Mouse (Mus musculus) MEL (cell line): ENCODE data around the gene Slc16a8. TPM values are rescaled to one million over a fixed set of nuclear protein-coding genes. Genes with fewer than 3 reads are reported as not detected.

Experiments used
- DNase-seq: peaks from one replicate; pipeline ENCODE4 v3.0.0; 2011; ENCODE audit warnings: low read depth, low spot score
- H3K27ac ChIP-seq: 2 replicates; pipeline ENCODE4 v1.5.1; 2012; ENCODE audit warnings: low read depth, mild to moderate bottlenecking, control low read depth, low read length, moderate library complexity; ENCODE audit not compliant: control insufficient read depth
- H3K27me3 ChIP-seq, 2 experiments: fragments of 150-350 bp in 1 of 2; sonication (generic) in 1 of 2; 2 replicates each; pipeline ENCODE4 v1.6.1; 2012; ENCODE audit warnings: low read length in 2 of 2, mild to moderate bottlenecking in 2 of 2, improper control_type of control experiment in 1 of 2, moderate library complexity in 1 of 2; ENCODE audit not compliant: insufficient read depth in 2 of 2, control insufficient read depth in 1 of 2
- H3K36me3 ChIP-seq, 2 experiments: 2 replicates each; pipeline ENCODE4 v1.6.1; 2012 to 2014; ENCODE audit warnings: low read length in 2 of 2, improper control_type of control experiment in 1 of 2, inconsistent platforms in 1 of 2, mild to moderate bottlenecking in 1 of 2; ENCODE audit not compliant: insufficient read depth in 2 of 2, control insufficient read depth in 1 of 2
- H3K4me1 ChIP-seq, 2 experiments: fragments of 150-350 bp in 1 of 2; sonication (generic) in 1 of 2; 2 replicates each; pipeline ENCODE4 v1.6.1; 2012; ENCODE audit warnings: low read length in 2 of 2, improper control_type of control experiment in 1 of 2, mild to moderate bottlenecking in 1 of 2; ENCODE audit not compliant: insufficient read depth in 2 of 2, control insufficient read depth in 1 of 2
- H3K4me3 ChIP-seq, 2 experiments: fragments of 150-350 bp in 1 of 2; sonication (generic) in 1 of 2; 2 replicates each; pipeline ENCODE4 v1.5.1; 2012; ENCODE audit warnings: low read depth in 2 of 2, low read length in 2 of 2, mild to moderate bottlenecking in 2 of 2, moderate library complexity in 2 of 2, control low read depth in 1 of 2, improper control_type of control experiment in 1 of 2; ENCODE audit not compliant: control insufficient read depth in 1 of 2, insufficient read depth in 1 of 2
- H3K79me2 ChIP-seq: 2 replicates; pipeline ENCODE4 v1.6.1; 2012; ENCODE audit warnings: mild to moderate bottlenecking, low read length, moderate library complexity; ENCODE audit not compliant: control insufficient read depth, poor library complexity, insufficient read depth
- H3K9ac ChIP-seq: 2 replicates; pipeline ENCODE4 v1.6.1; 2012; ENCODE audit warnings: low read depth, mild to moderate bottlenecking, control low read depth, low read length, moderate library complexity; ENCODE audit not compliant: control insufficient read depth, poor library complexity, severe bottlenecking
- H3K9me3 ChIP-seq: fragments of 150-350 bp; sonication (generic); replicated peaks from 2 replicates; pipeline ENCODE4 v1.6.1; 2012; ENCODE audit warnings: mild to moderate bottlenecking, low read length, improper control_type of control experiment, moderate library complexity; ENCODE audit not compliant: insufficient read depth
- CHD1 ChIP-seq: IDR thresholded peaks from 2 replicates; pipeline ENCODE4 v1.6.1; 2012; ENCODE audit warnings: low read depth, mild to moderate bottlenecking, inconsistent platforms, low read length, improper control_type of control experiment
- E2F4 ChIP-seq: IDR thresholded peaks from 2 replicates; pipeline ENCODE4 v1.6.1; 2011; ENCODE audit warnings: low read depth, low read length, improper control_type of control experiment, borderline replicate concordance
- ETS1 ChIP-seq: IDR thresholded peaks from 2 replicates; pipeline ENCODE4 v1.6.1; 2012; ENCODE audit warnings: low read depth, mild to moderate bottlenecking, inconsistent platforms, low read length, improper control_type of control experiment, moderate library complexity
- GABPA ChIP-seq: IDR thresholded peaks from 2 replicates; pipeline ENCODE4 v1.6.1; 2012; ENCODE audit warnings: low read depth, mild to moderate bottlenecking, inconsistent platforms, low read length, improper control_type of control experiment, moderate library complexity
- MAFK ChIP-seq: IDR thresholded peaks from 2 replicates; pipeline ENCODE4 v1.6.1; 2011; ENCODE audit warnings: low read depth, mild to moderate bottlenecking, low read length, improper control_type of control experiment, borderline replicate concordance
- MAX ChIP-seq: IDR thresholded peaks from 2 replicates; pipeline ENCODE4 v1.6.1; 2011; ENCODE audit warnings: low read length, improper control_type of control experiment
- MAZ ChIP-seq: IDR thresholded peaks from 2 replicates; pipeline ENCODE4 v1.6.1; 2012; ENCODE audit warnings: low read depth, mild to moderate bottlenecking, inconsistent platforms, low read length, improper control_type of control experiment
- MEF2A ChIP-seq: IDR thresholded peaks from 2 replicates; pipeline ENCODE4 v1.6.1; 2014; ENCODE audit warnings: low read depth, mild to moderate bottlenecking, inconsistent platforms, low read length, improper control_type of control experiment; ENCODE audit not compliant: poor library complexity, insufficient replicate concordance, severe bottlenecking; ENCODE audit errors: extremely low read depth
- MYB ChIP-seq: IDR thresholded peaks from 2 replicates; pipeline ENCODE4 v1.6.1; 2011; ENCODE audit warnings: mild to moderate bottlenecking, low read depth, low read length, improper control_type of control experiment
- POLR2A ChIP-seq, 2 experiments: IDR thresholded peaks; 2 replicates each; pipeline ENCODE4 v1.6.1; 2011 to 2012; ENCODE audit warnings: low read length in 2 of 2, mild to moderate bottlenecking in 2 of 2, control low read depth in 1 of 2, improper control_type of control experiment in 1 of 2, low read depth in 1 of 2, moderate library complexity in 1 of 2; ENCODE audit not compliant: control insufficient read depth in 1 of 2, insufficient read depth in 1 of 2, poor library complexity in 1 of 2
- POLR2AphosphoS2 ChIP-seq: IDR thresholded peaks from 2 replicates; pipeline ENCODE4 v1.6.1; 2011; ENCODE audit warnings: low read length, improper control_type of control experiment
- POLR2AphosphoS5 ChIP-seq: IDR thresholded peaks from 2 replicates; pipeline ENCODE4 v1.6.1; 2012; ENCODE audit warnings: low read depth, borderline replicate concordance, mild to moderate bottlenecking, inconsistent platforms, low read length, moderate library complexity, mixed read lengths
- RAD21 ChIP-seq: IDR thresholded peaks from 2 replicates; pipeline ENCODE4 v1.6.1; 2011; ENCODE audit warnings: mild to moderate bottlenecking, low read depth, low read length, improper control_type of control experiment
- RCOR1 ChIP-seq: IDR thresholded peaks from 2 replicates; pipeline ENCODE4 v1.6.1; 2012; ENCODE audit warnings: low read depth, mild to moderate bottlenecking, inconsistent platforms, low read length, improper control_type of control experiment
- SIN3A ChIP-seq: IDR thresholded peaks from 2 replicates; pipeline ENCODE4 v1.6.1; 2012; ENCODE audit warnings: low read length, improper control_type of control experiment, inconsistent platforms
- UBTF ChIP-seq: IDR thresholded peaks from 2 replicates; pipeline ENCODE4 v1.6.1; 2012; ENCODE audit warnings: low read depth, mild to moderate bottlenecking, inconsistent platforms, low read length, improper control_type of control experiment, moderate library complexity, borderline replicate concordance; ENCODE audit not compliant: insufficient read depth
- USF1 ChIP-seq: IDR thresholded peaks from 2 replicates; pipeline ENCODE4 v1.6.1; 2014; ENCODE audit warnings: low read depth, mild to moderate bottlenecking, inconsistent platforms, low read length, improper control_type of control experiment, moderate library complexity
- ZNF384 ChIP-seq: IDR thresholded peaks from 2 replicates; pipeline ENCODE4 v1.6.1; 2012; ENCODE audit warnings: low read depth, mild to moderate bottlenecking, inconsistent platforms, low read length, improper control_type of control experiment
- polyA plus RNA-seq, 2 experiments: library from polyadenylated mRNA; stranded (reverse) in 1 of 2; unstranded in 1 of 2; fragments of >175 nt in 1 of 2; fragments of >200 nt in 1 of 2; gene quantifications; 2 replicates each; pipeline versions ENCODE4 v1.2.1 to v1.2.4; 2012; ENCODE audit warnings: low replicate concordance in 2 of 2, low read depth in 1 of 2; ENCODE audit not compliant: insufficient read length in 2 of 2, insufficient read depth in 1 of 2, missing spikeins in 1 of 2
- total RNA-seq: library from RNA; depleted of rRNA; stranded (reverse); fragments of 300-350 nt; gene quantifications from 2 replicates; pipeline ENCODE4 v1.2.3, GENCODE M21; 2012

The Slc16a8 gene
- total and polyA plus RNA-seq, 3 experiments: 0.15 to 0.47 TPM; not detected in 1

DNA sequence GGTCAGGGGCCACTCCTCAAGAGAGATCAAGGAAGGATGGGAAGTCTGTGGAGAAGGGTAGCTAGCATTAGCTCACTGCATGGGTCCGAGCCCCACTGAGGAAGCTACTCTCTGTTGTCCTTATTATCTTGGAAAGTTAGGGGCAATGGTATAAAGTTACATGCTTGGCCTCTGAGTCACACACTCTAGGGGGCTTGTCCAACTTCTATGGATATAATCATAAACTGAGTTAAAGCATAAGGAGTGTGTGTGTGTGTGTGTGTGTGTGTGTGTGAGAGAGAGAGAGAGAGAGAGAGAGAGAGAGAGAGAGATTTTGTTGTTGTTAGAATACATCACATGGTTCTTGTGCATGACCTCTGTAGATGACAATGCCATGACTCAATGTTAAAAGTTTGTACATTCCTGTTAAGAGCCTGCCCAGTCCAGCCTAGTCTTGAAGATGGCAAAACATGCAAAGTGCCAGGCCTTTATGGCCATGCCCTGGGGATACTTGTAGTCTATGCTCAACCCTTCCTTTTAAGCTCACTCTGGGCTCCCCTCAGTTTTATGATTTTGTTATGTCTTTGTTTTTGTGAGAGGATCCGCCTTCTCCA lies 45.1 kb upstream of the Slc16a8 start:
- H3K9ac ChIP-seq: no peak overlapping the region
- H3K4me3 ChIP-seq: no peak overlapping the region
- H3K27me3 ChIP-seq: no peaks in the 10 kb centered on the region
- no peak overlapping the region for H3K27ac ChIP-seq
- TF ChIP-seq MAFK (no peak), MAZ (no peak), MEF2A (no peak), UBTF (no peak), SIN3A (no peak), POLR2A (IDR thresholded peaks at IDR 0.05; ENCODE audit: control insufficient read depth in 1 of 2, insufficient read depth in 1 of 2, low read depth in 1 of 2, low read length in 2 of 2, poor library complexity in 1 of 2) (no peak), POLR2AphosphoS2 (no peak), CHD1 (no peak), GABPA (no peak), RCOR1 (no peak), USF1 (no peak), POLR2AphosphoS5 (no peak), RAD21 (no peak), MYB (no peak), ETS1 (no peak), E2F4 (no peak)
- H3K9me3 ChIP-seq: no peaks in the 10 kb centered on the region
- no peaks in the 10 kb centered on the region for H3K79me2 ChIP-seq
- DNase-seq: no peak
- no peaks in the 10 kb centered on the region for H3K36me3 ChIP-seq
- H3K4me1 ChIP-seq: no peaks in the 10 kb centered on the region

DNA sequence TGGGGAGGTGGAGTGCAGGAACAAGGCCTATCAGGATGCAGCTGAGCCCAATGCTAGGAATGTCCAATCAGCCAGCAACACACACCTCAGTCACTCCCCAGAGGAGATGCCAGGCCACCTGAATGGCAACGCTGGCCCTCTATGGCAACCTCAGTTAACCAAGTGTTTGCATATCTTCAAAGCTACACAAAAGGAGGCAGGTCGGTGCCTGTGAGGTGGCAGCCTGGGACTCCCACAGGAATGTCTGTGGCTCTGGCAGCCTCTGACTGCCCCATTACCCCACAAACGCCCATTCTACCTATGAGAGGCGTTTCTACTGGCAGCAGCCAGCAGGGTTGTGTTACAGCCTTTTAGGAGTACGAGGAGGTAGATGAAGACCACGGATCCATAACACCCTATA lies 44.0 kb upstream of the Slc16a8 start:
- Histone ChIP-seq H3K9ac (no peak overlapping the region), H3K27ac (no peak overlapping the region), H3K36me3 (no peaks in the 10 kb centered on the region), H3K27me3 (no peaks in the 10 kb centered on the region), H3K79me2 (no peaks in the 10 kb centered on the region), H3K4me3 (no peak overlapping the region), H3K9me3 (no peaks in the 10 kb centered on the region), H3K4me1 (no peaks in the 10 kb centered on the region)
- TF ChIP-seq MAZ: no peak
- no peak for TF ChIP-seq RCOR1
- TF ChIP-seq MAX: no peak
- no peak for TF ChIP-seq ZNF384
- DNase-seq: no peak
